Mouse (Mus musculus): Measurements from ENCODE around the gene Rnf130.
"Not testable (repeated sequence)": the region's sequence is repeated elsewhere in the genome, so short reads cannot be mapped to it uniquely, and the experiment has no call there.

Rnf130 gene

DNA sequence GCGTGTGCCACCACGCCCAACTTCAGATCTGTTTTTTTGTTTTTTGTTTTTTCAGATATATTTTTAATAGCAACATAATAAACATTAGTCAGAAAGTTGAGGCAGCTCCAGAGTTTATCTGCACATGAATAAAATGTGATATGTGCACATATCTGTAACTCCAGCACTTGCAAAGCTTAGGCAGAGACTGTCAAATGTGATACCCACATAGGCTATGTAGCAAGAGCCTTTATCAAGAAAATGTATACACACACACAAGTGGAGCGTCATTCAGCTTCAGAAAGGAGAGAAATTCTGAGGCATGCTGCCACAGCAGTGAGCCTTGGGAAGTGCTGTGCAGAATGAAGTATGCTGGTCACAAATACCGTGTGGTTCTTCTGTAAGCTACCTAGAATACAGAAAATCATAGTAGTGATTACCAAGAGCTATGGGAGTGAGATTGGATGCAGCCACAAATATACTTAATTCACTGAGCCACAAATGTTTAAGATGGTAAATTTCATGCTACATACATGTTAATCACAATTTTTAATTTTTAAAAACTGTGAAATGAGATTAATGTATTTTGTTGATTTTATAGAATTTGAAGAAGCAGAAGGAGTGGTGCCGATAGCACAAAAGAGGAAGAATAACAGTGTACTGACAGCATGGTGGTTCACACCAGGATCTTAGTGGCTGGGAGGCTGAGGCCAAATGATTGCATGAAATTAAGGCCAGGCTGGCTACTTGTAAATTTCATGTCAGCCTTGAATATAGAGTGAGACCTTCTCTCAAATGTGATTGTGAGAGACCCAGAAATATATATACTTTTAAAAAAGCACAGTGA is 56.4 kb downstream of the Rnf130 start:
- in situ Hi-C loops (cut with MboI, MseI), result no loop called here

DNA sequence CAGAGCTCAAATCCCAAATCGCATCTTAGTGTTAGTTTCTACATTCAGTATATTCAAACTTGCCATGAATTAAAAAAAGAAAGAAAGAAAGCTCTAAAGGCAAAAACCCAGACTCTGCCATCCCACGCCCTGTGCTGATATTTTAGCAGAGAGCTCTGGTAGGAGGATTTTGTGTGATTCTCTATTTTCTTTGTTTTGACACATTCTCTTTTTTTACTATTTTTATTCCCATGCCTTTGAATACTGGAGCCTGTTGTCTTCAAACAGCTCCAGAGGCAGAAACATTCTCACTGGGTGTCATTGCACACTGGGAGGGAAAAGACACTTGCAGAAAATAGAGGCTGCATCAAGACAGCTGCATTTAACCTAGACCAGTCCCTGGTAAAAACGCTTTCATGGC is 61.1 kb downstream of the Rnf130 start:
- in situ Hi-C loops (cut with MboI, MseI), result no loop called here

DNA sequence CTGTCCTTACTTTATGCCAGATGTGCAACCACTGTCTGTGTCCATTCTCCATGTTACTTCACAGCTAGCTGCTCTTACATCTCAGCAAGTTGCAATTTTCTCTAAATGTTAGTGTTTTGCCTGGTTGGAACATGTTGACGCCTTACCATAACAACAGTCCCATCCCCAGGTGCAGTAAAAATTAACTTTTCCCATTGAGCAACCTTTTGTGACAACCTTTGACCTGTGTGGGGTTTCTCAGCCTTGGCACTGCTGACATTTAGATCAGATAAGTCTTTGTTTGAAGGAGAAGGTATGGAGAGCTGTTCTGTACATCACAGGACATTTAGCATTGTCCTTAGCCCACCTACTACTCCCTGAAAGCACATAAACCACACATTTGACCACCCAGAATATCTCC is 64.7 kb downstream of the Rnf130 start:
- in situ Hi-C loops (cut with MboI, MseI), result no loop called here

DNA sequence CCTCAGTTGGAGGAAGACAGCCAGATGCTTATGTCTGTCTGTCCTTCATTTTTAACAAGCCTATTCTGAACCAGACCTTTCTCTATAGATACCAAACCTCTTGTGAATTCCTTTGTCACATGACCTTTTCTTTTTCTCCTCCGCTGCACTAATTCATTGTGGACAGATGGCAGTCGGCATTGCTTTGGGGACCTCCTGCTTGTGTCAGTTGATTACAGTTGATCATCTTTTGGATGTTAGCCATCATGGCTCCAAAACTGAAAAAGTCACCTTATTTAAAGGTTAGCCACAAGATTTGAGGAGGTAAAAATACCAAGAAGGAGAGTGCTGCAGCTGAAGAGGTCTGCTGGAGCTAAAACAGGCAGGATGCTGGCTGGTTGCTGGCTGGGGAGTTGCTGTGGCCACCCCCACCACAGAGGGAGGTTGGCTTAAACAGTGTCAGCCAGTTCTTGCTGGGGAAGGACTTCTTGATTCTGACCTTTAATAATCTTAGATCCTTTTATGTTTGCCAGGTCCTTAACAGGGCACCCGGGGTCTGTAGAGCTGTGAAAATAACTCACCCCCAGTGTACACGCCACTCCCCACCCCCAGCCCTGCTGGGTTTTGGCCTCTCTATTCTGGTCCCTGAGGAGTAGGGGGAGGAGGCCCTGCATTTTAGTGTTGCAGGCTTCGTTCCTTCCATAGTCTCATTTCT is 66.0 kb downstream of the Rnf130 start:
- in situ Hi-C loops (cut with MboI, MseI), result no loop called here

DNA sequence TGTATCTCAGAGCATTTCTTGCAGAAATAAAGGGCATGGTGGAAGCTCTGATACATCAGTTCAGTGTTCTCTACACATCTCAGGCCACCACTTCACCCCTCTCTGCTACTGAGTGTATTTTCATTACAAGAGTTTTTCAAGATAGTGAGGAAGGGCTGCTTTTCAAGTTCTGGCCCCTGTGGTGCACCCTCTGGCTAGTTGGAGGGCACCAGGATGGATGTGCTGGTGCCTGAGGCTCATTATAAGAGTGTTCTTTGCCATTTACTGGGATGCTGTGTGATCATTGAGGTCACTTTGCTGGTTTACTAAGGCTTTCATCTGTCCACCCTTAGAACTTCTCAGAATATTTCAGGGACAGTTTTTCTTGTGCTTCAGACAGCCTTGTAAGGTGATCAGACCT is 66.5 kb downstream of the Rnf130 start:
- in situ Hi-C loops (cut with MboI, MseI), result no loop called here

DNA sequence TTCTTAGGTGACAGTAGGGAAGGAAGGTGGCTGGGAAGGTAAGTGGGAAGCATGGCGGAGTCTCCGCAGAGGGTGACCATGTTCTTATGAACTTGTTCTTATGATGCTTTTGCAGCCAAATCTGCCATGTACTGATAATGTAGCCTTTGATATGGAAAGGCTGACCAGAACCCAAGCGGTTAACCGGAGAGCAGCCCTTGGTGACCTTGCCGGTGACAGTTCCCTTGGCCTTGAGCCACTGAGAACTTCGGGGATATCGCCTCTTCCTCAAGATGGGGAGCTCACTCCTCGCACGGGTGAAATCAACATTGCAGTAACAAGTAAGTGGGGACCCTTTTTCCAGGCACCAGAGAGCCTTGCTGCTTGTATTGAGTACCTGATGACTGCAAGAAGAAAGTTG is 70.5 kb downstream of the Rnf130 start:
- in situ Hi-C loops (cut with MboI, MseI), result no loop called here

DNA sequence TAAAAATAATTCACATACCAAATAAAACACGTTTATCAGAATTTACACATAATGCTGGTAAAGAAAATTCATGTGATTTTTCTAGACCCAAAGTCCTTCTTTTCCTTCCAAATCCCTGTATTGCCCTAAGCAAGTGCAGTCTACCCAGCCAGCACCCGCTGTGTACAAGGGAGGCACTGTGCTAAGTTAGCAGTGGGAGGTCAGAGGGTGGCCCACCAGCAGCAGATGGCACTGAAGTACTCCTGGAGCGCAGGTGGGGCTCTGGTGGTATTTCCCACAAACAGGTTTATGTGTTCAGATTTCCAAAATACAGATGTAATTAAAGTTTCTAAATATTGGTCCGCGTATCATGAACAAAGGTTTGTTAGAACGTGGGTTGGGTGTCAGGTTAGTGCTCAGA is 71.9 kb downstream of the Rnf130 start:
- in situ Hi-C loops (cut with MboI, MseI), result no loop called here

DNA sequence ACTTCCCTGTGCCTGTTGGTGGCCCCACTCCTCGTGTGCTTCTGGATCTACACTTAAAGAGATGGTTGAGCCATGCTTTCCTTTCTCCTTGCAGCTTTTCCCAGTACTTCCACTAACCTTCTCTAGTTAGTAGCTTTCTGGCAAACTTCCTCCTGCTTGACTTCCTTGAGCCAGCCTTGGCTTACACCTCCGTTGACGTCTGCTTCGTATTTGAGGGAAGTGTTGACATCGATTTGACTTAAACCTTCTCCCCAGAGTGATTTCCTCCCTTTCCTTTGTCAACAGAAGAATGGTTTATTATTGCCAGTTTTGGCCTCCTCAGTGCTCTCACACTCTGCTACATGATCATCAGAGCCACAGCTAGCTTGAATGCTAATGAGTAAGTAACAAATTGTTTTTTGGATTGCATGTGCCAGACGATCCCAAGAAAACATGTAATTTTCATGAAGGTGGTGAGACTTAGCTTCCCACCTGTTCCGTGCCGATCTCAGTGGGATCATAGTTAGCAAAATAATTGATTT is 73.9 kb downstream of the Rnf130 start:
- in situ Hi-C loops (cut with MboI, MseI), result no loop called here

DNA sequence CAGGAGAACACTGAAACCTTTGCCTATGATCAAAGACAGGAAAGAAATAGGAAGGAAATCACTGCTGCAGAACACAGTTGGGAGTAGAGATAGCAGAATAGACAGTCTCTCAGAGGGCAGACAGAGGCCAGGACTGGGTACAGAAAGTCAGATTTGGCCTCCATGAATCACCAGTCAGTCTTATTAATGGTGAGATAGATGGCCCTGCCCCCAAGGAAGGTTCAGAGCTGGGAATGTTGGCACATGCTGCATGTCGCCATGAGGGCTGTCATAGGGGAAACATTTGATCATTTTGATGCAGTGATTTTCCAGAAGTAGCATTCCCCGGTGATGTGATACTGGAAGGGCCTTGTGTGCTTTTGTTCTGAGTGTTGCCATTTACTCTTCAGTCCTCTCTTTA is 74.5 kb downstream of the Rnf130 start:
- in situ Hi-C loops (cut with MboI, MseI), result no loop called here

DNA sequence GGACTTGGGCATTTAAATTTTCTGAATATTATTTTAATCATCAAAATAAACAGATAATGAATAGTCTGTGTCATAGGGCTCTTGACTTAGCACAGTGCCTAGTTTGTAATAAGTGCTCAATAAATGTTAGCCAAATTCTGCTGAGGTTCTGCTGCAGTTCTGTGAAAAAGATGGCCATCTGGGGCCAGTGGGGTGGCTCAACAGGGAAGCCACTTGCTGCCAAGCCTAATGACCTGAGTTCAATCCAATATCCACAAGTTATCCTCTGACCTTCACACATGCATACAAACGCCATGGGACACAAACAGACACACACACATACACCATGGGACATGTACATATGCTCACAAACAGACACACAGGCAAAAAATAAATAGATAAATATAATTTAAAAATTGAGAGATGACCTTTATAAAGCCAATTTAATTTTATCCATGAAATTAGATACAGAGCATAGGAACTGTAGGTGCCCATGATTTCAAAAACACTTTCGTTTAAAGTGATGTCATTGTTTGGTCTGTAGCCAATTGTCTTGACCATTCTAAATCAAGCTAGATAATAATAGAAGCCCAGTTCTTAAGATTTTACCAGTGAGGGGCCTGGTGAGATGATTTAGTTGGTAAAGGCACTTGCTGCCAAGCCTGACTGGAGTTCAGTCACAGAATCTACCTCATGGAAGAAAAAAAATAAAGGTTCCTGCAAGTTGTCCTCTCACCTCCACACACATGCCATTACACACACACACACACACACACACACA is 75.6 kb downstream of the Rnf130 start:
- in situ Hi-C loops (cut with MboI, MseI), result no loop called here

DNA sequence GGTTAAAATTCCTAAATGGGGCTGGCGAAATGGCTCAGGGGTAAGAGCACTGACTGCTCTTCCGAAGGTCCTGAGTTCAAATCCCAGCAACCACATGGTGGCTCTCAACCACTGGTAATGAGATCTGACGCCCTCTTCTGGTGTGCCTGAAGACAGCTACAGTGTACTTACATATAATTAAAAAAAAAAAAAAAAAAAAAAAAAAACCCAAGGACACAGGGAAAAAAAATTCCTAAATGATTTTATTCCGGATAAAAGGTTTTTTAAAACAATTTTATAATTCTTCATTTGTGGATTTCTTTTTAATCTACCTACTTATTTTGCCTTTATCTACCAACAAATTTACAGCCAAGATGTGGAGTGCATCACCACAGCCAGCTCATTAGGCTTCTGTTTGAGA is 76.8 kb downstream of the Rnf130 start:
- in situ Hi-C loops (cut with MboI, MseI), result not testable (repeated sequence)

DNA sequence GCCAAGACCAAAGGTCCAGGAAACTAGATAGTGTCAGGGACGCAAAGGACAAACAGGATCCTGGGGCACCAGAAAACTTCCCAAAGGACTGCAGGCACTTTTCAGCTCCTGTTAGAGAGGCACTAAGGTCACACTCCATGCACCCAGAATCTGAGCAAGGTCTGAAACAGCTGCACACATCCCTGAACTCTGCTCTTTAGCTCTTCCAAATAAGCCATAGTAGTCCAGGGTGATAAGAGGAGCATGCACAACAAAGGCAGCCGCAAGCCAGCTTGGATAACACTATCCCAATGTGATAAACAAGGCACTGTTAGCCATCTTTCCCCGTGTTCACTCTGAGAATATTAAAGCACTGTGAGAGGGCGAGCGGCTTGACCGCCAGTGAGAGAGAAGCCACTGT is 78.9 kb downstream of the Rnf130 start:
- in situ Hi-C loops (cut with MboI, MseI), result no loop called here

DNA sequence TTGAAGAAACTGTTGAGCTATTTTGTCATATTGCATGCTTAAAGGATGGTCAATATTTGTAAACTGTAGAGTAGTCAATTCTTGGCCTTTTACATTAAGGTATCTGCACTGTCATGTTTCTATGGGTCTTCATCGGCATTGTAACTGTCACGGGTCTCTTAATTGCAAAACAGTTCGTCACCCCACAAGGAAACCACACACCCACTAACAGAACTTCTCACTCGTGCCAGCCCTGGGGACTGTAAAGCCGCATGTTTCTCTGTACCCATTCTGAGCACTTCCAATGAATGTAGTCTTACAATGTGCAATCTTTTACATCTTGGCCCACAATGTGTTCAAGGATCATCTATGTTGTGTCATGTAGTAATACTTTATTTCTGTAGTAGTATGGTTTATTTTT is 80.1 kb downstream of the Rnf130 start:
- in situ Hi-C loops (cut with MboI, MseI), result no loop called here

DNA sequence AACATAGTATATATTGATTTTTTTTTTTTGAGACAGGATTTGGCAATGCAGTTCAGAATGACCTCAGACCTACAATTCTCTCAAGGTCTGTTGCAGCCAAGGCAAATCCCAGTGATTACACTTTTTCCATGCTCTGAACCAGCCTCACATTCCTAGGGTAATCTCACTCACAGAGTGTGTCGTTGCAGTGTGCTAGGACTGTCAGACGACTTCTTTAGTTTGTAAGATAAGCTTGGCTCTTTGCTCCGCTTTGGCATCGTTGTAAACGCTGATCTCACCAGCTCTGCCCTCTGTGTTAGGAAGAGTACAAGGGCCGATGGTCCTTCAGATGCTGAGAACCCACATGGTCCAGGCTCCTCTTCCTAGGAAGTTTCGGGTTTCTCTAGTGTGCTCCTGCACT is 80.9 kb downstream of the Rnf130 start:
- in situ Hi-C loops (cut with MboI, MseI), result no loop called here

DNA sequence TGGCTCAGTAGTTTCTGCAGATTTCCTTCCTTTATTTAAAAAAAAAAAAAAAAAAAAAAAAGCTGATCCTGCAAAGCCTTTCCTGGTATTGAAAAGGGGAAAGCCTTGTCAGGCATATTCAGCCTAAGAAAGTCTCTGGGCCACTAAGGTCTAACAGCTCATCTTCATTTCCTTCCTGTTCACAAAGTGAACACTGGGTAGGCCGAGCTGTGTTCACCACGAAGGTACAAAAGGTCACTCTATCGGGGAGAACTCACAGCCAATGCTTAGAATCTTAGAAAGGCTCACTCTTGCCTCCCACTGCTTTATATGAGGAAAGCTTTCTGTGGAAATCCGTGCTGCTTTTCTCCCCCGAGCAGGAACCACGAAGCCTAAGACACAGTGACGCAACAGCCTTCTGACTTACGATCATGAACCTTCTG is 83.7 kb downstream of the Rnf130 start:
- in situ Hi-C loops (cut with MboI, MseI), result no loop called here

DNA sequence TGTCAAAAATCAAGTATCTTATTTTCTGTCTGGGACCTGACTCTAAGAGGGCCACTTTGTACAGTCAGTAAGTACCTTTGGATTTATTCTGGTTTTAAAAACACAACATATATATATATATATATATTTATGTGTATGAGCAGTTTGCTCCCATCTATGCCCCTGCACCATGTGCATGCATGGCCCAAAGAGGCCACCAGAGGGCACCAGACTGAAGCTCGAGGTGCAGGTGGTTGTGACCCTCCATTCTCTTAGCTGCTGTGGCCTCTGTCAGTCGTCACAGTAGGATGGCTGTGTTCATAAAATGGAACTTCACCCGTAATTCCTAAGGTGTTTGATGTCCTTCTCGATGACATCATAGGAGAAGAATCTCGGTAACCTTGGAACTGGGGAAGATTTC is 89.2 kb downstream of the Rnf130 start:
- in situ Hi-C loops (cut with MboI, MseI), result no loop called here

DNA sequence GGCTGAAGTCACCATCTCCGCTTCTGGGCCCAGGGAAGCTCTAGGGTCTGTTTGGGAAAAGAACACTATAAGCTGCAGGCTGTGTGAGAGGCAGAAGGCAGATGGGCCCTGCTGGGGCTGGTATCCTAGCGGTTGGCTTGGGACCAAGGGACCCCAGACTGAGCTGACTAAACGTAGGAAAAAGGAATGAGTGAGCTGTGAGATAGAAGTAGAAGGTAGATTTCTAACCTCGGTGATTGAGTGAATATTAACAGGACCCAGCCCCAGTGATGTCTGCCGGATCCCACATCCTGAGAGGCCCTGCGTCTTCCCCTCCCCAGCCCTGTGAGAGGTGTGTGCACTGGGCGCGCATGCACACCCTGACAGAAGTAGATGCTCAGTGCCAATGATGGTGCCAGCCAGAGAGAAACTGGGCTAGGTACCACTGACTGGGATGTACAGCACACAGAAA is 97.5 kb downstream of the Rnf130 start:
- in situ Hi-C loops (cut with MboI, MseI), result no loop called here

DNA sequence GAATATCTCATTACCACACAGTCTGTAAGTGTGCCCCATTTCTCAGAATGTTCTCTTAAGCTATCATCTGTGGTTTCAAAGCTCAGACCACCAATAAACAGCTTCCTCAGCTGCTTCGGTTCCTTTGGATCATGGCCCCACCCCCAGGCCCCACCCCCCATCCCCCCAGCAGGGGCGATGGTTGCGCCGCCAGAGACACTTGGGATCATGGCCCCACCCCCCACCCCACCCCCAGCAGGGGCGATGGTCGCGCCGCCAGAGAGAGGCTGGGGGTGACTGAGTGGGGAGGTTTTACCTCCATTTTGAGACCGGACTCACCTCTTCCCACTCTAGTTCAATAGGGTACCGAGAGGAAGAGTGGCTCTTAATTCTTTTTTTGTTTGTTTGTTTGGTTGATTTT is 102.6 kb downstream of the Rnf130 start:
- in situ Hi-C loops (cut with MboI, MseI), result no loop called here

DNA sequence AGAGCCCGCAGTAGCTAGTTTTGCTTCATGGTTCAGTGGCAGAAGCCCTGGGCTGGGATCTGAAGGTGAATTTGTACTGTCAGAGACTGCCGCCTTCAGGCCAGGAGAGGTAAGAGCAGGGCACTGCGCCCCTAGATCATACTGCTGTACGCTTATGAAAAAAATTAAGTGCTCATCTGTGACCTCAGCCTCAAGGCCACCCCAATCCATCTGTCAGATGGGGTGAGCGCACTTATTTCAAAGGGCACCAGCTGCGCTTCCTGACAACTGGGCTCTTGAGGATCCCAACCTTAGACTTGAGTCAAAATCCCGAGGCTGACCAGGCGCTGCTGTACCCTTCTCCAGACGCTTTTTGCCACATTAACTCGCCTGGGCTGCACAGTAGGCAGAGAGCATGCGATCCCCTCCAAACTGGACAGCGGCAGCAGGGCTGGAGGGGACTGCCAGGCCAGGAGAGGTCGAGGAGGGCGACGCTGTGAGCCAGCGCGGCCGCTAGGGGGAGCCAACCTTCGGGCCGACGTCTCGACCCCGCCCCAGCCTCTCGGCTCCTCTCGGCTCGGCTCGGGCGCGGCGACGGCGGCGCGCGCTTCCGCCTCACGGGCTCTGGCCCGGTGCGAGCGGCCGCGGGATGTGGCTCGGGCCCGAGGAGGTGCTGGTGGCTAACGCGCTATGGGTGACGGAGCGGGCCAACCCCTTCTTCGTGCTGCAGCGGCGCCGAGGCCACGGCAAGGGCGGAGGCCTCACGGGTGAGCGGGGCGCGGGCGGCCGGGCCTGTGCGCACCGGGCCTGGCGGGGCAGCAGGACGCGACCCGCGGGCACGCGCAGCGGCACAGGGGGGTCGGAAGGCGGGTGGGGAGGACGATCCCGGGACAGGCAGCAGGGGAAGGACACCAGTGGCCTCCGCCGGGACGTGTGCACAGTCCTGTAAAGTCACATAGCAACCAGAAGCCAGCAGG is 105.9 kb downstream of the Rnf130 start, which contains the start of gene Tbc1d9b:
Tbc1d9b (plus strand) TSS at position 586 of the 956 bp plus-strand sequence.
- in situ Hi-C loops (cut with MboI, MseI), result no loop called here

DNA sequence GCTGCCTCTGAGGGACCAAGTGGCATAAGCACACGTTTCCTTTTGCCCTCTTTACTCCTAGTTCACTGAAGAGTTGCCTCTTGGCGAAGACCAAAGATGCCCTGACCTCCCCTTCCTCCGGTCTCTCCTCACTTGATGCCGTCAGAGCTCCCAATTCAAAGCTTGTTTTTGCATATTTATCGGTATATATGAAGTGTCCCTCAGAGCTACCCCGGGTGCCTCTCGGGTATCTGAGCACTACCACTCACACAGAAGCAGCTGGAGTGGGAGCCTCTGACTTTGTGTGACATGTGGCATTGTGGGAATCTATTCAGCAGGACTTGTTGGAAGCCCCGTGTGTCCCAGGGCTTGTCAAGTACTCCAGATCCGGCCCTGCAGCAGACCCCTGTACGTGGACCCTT is 106.7 kb downstream of the Rnf130 start:
- in situ Hi-C loops (cut with MboI, MseI), result no loop called here

DNA sequence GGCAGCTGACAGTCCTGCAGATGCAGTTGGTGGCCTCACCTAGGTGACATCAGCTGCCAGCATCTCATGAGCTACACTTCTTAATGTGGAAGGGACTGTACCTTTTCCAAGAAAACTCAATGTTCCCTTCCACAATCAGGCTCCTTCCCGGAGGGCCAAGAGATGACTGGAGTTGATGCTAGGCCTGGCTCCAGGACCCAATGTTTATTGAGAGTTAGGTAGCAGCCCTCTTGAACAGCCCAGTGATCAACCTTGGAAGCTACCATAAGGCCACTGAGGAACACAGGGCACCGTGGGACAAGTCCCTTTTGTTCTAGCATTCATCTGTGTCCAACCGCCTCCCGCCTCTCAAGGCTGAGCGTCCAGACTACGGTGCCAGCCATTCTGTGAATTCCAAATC is 107.1 kb downstream of the Rnf130 start:
- in situ Hi-C loops (cut with MboI, MseI), result no loop called here

Measured in T-helper 2 cell (primary cell).